Mouse (Mus musculus) adrenal gland, adult 8-10 months (tissue): ENCODE results near the gene Rsrc2. TPM values are rescaled to one million over a fixed set of nuclear protein-coding genes. Genes with fewer than 3 reads are reported as not detected.
A peak's percentile ranks its signal among the peaks of the same experiment; 100 is the strongest.

Experiments
- DNase-seq: peaks from one replicate; pipeline ENCODE4 v3.0.0; 2022
- total RNA-seq, 4 experiments: library from RNA; stranded (reverse); gene quantifications; 2 replicates each; pipeline ENCODE4 v1.2.4; 2022

The Rsrc2 gene
- total RNA-seq, 4 experiments from 2014 or later: 55.2 to 92.9 (median 73.7) TPM

DNA sequence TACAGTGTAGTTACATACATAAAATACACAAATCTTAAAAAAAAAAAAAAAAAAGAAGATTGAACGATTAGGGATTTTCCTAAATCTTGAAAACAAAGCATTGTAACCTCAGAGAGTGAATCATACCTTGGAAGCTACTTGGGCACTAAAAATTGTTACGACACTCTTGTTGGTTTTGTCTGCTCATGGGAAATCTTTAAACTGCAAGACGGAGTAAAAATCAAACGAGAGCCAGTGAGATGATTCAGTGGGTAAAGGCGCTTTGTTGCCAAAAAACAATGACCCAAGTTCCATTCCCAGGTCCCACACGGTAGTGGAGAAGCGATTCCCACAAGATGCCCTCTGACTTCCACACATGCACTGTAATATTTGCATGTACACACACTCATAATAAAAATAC lies 53.0 kb downstream of the Rsrc2 start:
- DNase-seq: no peak

- peak; percentile 52 for DNase-seq
Measured at GRCm38 (mm10) chr5:123694468-123694867, 54.7 kb downstream of the Rsrc2 start.

DNA sequence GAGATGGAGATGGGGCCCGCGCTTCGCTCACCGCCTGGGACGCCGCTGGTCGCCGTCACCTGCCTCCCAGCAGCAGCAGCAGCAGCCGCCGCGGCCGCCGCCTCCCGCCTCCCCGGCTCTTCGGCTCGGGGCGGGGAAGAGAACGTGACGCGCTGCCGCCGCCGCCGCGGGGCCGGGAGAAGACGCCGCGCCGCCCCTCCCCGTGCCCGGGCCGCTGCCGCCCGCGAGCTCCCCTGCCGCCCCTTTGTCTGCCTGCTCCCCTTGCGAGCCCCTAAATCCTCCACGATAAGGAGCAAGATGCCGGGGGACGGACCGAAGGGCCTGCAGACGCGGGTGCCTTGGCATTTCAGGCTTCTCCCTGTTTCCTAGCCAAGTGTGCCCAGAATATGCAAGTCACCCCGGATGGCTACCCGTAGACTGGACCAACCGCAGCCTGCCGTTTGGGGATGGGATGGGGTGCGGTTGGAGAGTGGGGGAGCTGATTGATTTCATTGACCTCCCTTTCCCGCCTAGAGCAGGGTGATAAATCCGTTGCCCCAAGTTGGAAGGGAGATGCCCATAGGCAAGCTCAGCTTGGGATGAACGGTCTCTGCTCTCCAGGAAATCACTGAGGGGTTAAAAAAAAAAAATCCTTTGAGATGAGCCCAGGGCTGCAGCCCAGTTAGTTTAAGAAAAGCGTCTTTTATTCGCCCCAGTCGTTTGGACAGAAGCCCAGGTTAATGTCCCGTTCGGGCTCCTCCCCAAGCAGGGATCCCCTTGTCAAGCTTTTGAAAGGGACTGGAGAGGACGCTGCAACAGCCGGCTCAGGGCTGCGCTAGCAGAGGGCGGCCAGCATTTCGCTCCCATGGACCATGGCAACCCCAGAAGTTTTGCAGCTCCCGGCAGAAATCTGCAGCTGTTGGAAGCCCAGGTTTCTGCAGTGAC lies 64.7 kb downstream of the Rsrc2 start, which contains the start of gene Clip1:
Gene Clip1 (minus strand): TSS at position 398 of the 924 bp plus-strand sequence.
- DNase-seq: peak; percentile 56

- DNase-seq: peak; percentile 25
Measured at GRCm38 (mm10) chr5:123683377-123684220, 65.6 kb downstream of the Rsrc2 start.

DNA sequence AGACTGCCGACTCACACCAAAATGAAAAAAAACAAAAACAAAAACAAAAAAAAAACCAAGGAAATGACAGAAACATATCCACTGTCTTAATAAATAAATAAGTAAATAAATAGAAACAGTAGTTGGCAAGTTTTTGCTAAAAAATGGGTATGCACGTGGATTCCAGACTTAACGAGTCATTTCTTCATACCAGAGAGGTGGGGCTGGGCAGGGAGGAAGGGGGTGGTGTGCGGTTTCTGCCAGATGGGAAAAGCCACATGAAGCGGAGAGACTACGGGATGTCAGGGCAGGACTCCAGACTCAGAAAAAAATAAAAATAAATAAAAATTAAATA lies 66.2 kb downstream of the Rsrc2 start:
- no peak for DNase-seq

DNA sequence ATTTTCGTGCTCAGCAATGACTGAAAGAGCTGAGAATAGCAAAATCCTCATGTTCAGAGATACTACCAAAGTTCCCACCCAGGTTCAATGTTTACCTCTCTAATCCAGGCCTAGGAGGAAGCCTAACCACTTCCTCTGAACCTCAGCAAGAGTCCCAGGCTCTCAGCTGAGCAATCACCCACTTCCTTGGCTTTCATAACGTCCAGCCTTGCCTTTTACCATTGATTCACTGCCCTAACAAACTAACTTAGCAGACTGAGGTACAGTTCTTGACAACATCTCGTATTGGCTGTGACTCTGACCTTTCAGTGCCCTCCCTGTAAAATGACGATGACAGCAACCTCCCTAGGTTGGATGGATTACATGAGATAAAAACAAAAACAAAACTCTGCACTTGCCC lies 66.8 kb downstream of the Rsrc2 start:
- DNase-seq: no peak

DNA sequence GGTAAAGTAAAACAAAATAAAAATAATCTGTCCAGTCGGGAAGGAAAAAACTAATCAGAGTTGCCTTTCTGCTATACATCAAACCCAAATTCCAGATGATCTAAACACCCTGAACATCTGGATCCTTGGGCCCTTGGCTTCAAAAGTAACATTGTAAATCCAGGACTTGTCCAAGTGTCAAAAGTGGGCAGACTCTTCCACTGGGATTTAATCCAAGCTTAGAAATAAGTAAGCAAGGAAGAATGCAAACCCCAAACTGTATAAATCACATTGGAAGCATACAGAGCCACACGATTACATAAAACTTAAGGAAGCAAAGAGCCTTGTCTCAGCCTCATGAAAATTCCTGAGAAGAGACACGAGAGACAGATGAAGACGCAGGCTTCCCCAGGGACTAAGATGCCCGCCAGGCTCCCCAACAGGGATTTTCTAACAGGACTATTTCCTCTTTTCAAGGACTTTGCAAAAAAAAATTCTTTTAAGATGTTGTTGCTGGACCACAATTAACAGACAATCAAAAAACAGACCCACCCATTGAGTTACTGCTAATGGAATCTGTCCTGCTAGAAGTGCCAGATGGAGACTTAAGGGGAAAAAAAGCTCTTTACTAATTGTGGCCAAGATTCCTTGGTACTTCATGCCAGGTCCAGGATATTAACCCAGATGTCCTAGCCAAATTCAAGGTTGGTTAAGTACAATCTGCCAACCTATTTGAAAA lies 69.5 kb downstream of the Rsrc2 start:
- no peak for DNase-seq

DNA sequence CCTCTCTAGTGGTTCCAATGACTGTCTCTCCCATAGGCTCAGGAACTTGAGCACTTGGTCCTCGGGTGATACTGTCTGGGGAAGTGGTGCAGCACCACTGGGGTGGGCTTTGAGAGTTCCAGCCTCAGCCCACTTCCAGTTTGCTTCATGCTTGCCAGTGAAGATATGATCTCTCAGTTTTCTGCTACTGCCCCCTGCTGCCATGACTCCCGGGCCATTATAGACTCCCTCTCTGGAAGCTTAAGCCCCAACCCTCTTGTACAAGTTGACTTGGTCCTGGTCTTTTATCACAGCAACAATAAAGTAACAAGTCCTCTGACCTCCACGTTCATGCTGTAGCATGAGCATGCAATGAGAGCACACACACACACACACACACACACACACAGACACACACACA lies 70.1 kb downstream of the Rsrc2 start:
- DNase-seq: no peak

Other genes with a start within 250 kb of the Rsrc2 start
- gene B3gnt4, start 239.0 kb downstream of the Rsrc2 start, total RNA-seq: under 1 TPM; 0.29 to 0.52 (median 0.40) TPM
- gene Diablo, start 225.2 kb downstream of the Rsrc2 start, total RNA-seq: 10 to 100 TPM; 86.9 to 99.4 (median 88.5) TPM
- gene Gm49027, start 223.9 kb downstream of the Rsrc2 start, total RNA-seq: 10 to 100 TPM in 2 of 4 experiments, 1 to 10 TPM in 2; 5.9 to 22.1 (median 11.8) TPM
- 10 to 100 TPM; 53.7 to 68.7 (median 64.1) TPM for gene Vps33a, start 176.4 kb downstream of the Rsrc2 start, total RNA-seq
- 100 to 1,000 TPM in 2 of 4 experiments, 10 to 100 TPM in 2; 77.6 to 145 (median 103) TPM for gene Clip1, start 64.8 kb downstream of the Rsrc2 start, total RNA-seq
- gene Zcchc8, start 28.3 kb downstream of the Rsrc2 start, total RNA-seq: 10 to 100 TPM; 42.1 to 54.0 (median 45.7) TPM
- 1 to 10 TPM in 2 of 4 experiments, under 1 TPM in 2; 0.43 to 1.9 (median 1.3) TPM for gene Kntc1, start 302 bp upstream of the Rsrc2 start, total RNA-seq
- gene Hcar2, start 116.1 kb upstream of the Rsrc2 start, total RNA-seq: 1 to 10 TPM; 1.3 to 2.6 (median 1.5) TPM
- gene Hcar1, start 130.6 kb upstream of the Rsrc2 start, total RNA-seq: 1 to 10 TPM; 3.4 to 8.4 (median 7.0) TPM
- gene Denr, start 157.8 kb upstream of the Rsrc2 start, total RNA-seq: 10 to 100 TPM; 60.3 to 75.8 (median 67.3) TPM
- 1 to 10 TPM in 3 of 4 experiments, under 1 TPM in 1; 0.87 to 2.5 (median 2.2) TPM for gene Gm43518, start 178.0 kb upstream of the Rsrc2 start, total RNA-seq
- 1 to 10 TPM; 2.0 to 9.8 (median 6.1) TPM for gene Ccdc62, start 181.3 kb upstream of the Rsrc2 start, total RNA-seq
- 10 to 100 TPM; 13.2 to 29.8 (median 22.8) TPM for gene Hip1r, start 224.2 kb upstream of the Rsrc2 start, total RNA-seq